Mouse (Mus musculus): ENCODE data around the gene Dcun1d2. TPM values are rescaled to one million over a fixed set of nuclear protein-coding genes. Genes with fewer than 3 reads are reported as not detected.
"Not testable (repeated sequence)": the region's sequence is repeated elsewhere in the genome, so short reads cannot be mapped to it uniquely, and the experiment has no call there.

Dcun1d2 gene
- 20.6 and 23.6 TPM in 2 replicates for polyA plus RNA-seq (2014; fragmentation: Nextera tagmentation; extraction: Ambion mirVana)

DNA sequence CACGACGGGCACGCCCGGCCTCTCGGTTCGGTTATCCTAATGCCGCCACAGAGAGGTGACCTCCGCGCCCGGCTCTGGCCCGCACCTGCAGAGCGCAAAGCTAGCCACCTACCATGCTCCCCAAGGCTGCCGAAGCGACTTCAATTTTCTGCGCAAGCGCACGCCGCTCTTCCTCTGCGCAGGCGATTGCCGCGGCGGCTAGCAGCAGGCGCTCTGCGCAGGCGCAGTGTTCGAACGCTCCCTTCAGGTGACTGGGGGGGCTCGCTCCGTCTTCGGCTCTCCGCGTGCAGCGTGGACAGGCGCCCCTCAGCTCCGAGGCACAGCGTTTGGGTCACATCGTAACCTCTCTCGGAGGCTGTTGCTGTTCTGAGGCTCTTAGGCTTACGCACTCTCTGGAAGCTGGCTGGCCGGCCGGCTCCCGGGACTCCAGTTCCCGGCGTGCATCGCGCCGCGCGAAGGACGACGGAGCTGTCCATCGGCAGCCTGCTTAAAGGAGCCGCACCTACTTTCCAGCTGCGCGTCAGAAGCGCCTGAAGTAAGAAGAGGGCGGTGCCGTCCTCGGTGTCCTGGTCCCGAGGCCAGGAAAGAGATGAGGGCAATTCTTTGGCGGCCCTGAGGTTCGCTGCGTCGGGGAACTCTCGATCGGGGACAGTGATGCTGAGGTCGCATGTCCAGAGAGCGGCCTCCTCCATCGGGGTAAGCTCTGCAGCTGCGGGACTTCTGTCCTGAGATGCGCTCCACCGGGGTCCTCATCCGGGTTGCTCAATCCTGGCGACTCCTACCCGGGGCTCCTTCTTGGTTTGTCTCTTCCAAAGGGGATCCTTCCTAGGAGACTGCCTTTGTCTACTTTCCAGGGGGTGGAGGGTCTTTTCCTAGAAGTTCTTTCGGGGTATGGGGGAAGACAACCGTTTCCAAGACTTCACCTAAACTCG lies at the start of gene Dcun1d2, which contains the start of gene Tmco3:
Gene Dcun1d2, minus strand, starts transcription at position 440 of the 932 bp plus-strand sequence.
Gene Tmco3, plus strand, starts transcription at position 499 of the 932 bp plus-strand sequence.
- Histone ChIP-seq H3K9me3 (ENCODE audit: control insufficient read depth, low read depth, low read length) (no peaks in the 10 kb centered on the region), H3K4me2 (replicated peaks; ENCODE audit: low read depth, low read length) (peak within 1 kb of the TSS; percentile 86), H3K27ac (ENCODE audit: low read length) (peak within 1 kb of the TSS; percentile 90), H3K4me1 (ENCODE audit: control insufficient read depth, insufficient read depth, low read length) (peaks cover 16% of the 10 kb centered on the region), H3K36me3 (ENCODE audit: control insufficient read depth, insufficient read depth, low read length) (peaks cover 4% of the 10 kb centered on the region; the same call in 1 of the 2 replicates), H3K27me3 (ENCODE audit: control insufficient read depth, insufficient read depth, low read length) (no peaks in the 10 kb centered on the region), H3K4me3 (ENCODE audit: low read depth, low read length) (peak within 1 kb of the TSS; percentile 77), H3K9ac (replicated peaks; ENCODE audit: low read depth, low read length) (peak within 1 kb of the TSS; percentile 81)
- under 1% methylated on average over 79 of the region's 79 CpGs for WGBS
- ATAC-seq (ENCODE audit: insufficient number of reproducible peaks, insufficient read depth, low FRiP score, low read depth): peak; percentile 92

GRCm38 (mm10) chr8:13337678-13338077 lies 49.7 kb upstream of the Dcun1d2 start:
- ATAC-seq (ENCODE audit: insufficient number of reproducible peaks, insufficient read depth, low FRiP score, low read depth): no peak
- H3K36me3 ChIP-seq (ENCODE audit: control insufficient read depth, insufficient read depth, low read length): peaks cover 25% of the 10 kb centered on the region
- no peak overlapping the region for H3K4me3 ChIP-seq (ENCODE audit: low read depth, low read length)
- H3K27me3 ChIP-seq (ENCODE audit: control insufficient read depth, insufficient read depth, low read length): no peaks in the 10 kb centered on the region
- H3K9me3 ChIP-seq (ENCODE audit: control insufficient read depth, low read depth, low read length): no peaks in the 10 kb centered on the region
- WGBS: 63% methylated on average over 3 of the region's 3 CpGs
- peak overlapping the region; percentile 35; the same call in 1 of the 2 replicates for H3K27ac ChIP-seq (ENCODE audit: low read length)
- H3K4me1 ChIP-seq (ENCODE audit: control insufficient read depth, insufficient read depth, low read length): peaks cover 16% of the 10 kb centered on the region; the same call in 1 of the 2 replicates
- peak overlapping the region; percentile 46 for H3K4me2 ChIP-seq (replicated peaks; ENCODE audit: low read depth, low read length)
- no peak overlapping the region; the same call in 1 of the 2 replicates for H3K9ac ChIP-seq (replicated peaks; ENCODE audit: low read depth, low read length)

DNA sequence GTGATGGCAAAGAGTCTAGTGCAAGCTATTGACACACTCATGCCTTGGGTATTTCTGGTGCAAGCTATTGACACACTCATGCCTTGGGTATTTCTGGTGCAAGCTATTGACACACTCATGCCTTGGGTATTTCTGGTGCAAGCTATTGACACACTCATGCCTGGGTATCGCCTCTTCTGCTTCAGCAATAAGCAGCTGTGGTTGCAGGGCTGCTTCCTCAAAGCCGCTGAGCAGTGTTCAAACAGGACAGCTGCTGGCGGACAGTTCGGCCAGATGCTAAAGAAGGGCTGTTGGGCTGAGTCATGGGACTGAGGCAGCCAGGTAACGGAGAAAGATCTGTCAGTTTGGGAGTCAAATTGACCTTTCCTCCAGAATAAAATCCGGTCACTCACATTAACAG lies 49.3 kb upstream of the Dcun1d2 start:
- not testable (repeated sequence) for H3K27me3 ChIP-seq (ENCODE audit: control insufficient read depth, insufficient read depth, low read length); H3K4me3 ChIP-seq (ENCODE audit: low read depth, low read length); H3K9ac ChIP-seq (replicated peaks; ENCODE audit: low read depth, low read length); ATAC-seq (ENCODE audit: insufficient number of reproducible peaks, insufficient read depth, low FRiP score, low read depth); H3K4me2 ChIP-seq (replicated peaks; ENCODE audit: low read depth, low read length); H3K9me3 ChIP-seq (ENCODE audit: control insufficient read depth, low read depth, low read length)
- Histone ChIP-seq H3K4me1 (ENCODE audit: control insufficient read depth, insufficient read depth, low read length) (peaks cover 16% of the 10 kb centered on the region; the same call in 1 of the 2 replicates), H3K27ac (ENCODE audit: low read length) (peak overlapping the region; percentile 35; the same call in 1 of the 2 replicates), H3K36me3 (ENCODE audit: control insufficient read depth, insufficient read depth, low read length) (peaks cover 21% of the 10 kb centered on the region)
- 62% methylated on average over 6 of the region's 6 CpGs for WGBS

GRCm38 (mm10) chr8:13334671-13335070 lies 46.7 kb upstream of the Dcun1d2 start:
- Histone ChIP-seq H3K9me3 (ENCODE audit: control insufficient read depth, low read depth, low read length) (no peaks in the 10 kb centered on the region), H3K27ac (ENCODE audit: low read length) (no peak overlapping the region), H3K4me2 (replicated peaks; ENCODE audit: low read depth, low read length) (no peak overlapping the region), H3K36me3 (ENCODE audit: control insufficient read depth, insufficient read depth, low read length) (no peaks in the 10 kb centered on the region), H3K4me3 (ENCODE audit: low read depth, low read length) (no peak overlapping the region), H3K4me1 (ENCODE audit: control insufficient read depth, insufficient read depth, low read length) (peaks cover 6% of the 10 kb centered on the region; the same call in 1 of the 2 replicates), H3K27me3 (ENCODE audit: control insufficient read depth, insufficient read depth, low read length) (no peaks in the 10 kb centered on the region), H3K9ac (replicated peaks; ENCODE audit: low read depth, low read length) (no peak overlapping the region)
- WGBS: 48% methylated on average over 1 of the region's 1 CpGs
- no peak for ATAC-seq (ENCODE audit: insufficient number of reproducible peaks, insufficient read depth, low FRiP score, low read depth)

GRCm38 (mm10) chr8:13326598-13326997 lies 38.7 kb upstream of the Dcun1d2 start:
- no peaks in the 10 kb centered on the region for H3K4me1 ChIP-seq (ENCODE audit: control insufficient read depth, insufficient read depth, low read length)
- ATAC-seq (ENCODE audit: insufficient number of reproducible peaks, insufficient read depth, low FRiP score, low read depth): no peak
- no peak overlapping the region for H3K27ac ChIP-seq (ENCODE audit: low read length)
- 36% methylated on average over 5 of the region's 5 CpGs for WGBS
- H3K36me3 ChIP-seq (ENCODE audit: control insufficient read depth, insufficient read depth, low read length): no peaks in the 10 kb centered on the region; the same call in 1 of the 2 replicates
- no peaks in the 10 kb centered on the region for H3K9me3 ChIP-seq (ENCODE audit: control insufficient read depth, low read depth, low read length)
- H3K27me3 ChIP-seq (ENCODE audit: control insufficient read depth, insufficient read depth, low read length): no peaks in the 10 kb centered on the region
- no peak overlapping the region for H3K4me2 ChIP-seq (replicated peaks; ENCODE audit: low read depth, low read length)
- no peak overlapping the region for H3K9ac ChIP-seq (replicated peaks; ENCODE audit: low read depth, low read length)
- no peak overlapping the region for H3K4me3 ChIP-seq (ENCODE audit: low read depth, low read length)

- ATAC-seq (ENCODE audit: insufficient number of reproducible peaks, insufficient read depth, low FRiP score, low read depth): no peak
- 94% methylated on average over 10 of the region's 10 CpGs for WGBS
- H3K36me3 ChIP-seq (ENCODE audit: control insufficient read depth, insufficient read depth, low read length): peaks cover 7% of the 10 kb centered on the region; the same call in 1 of the 2 replicates
Measured at GRCm38 (mm10) chr8:13316671-13317070, 28.7 kb upstream of the Dcun1d2 start.

GRCm38 (mm10) chr8:13314922-13315321 lies 27.0 kb upstream of the Dcun1d2 start:
- no peaks in the 10 kb centered on the region for H3K4me1 ChIP-seq (ENCODE audit: control insufficient read depth, insufficient read depth, low read length)
- ATAC-seq (ENCODE audit: insufficient number of reproducible peaks, insufficient read depth, low FRiP score, low read depth): no peak
- no peak overlapping the region for H3K9ac ChIP-seq (replicated peaks; ENCODE audit: low read depth, low read length)
- H3K27ac ChIP-seq (ENCODE audit: low read length): no peak overlapping the region
- H3K4me2 ChIP-seq (replicated peaks; ENCODE audit: low read depth, low read length): no peak overlapping the region
- WGBS: 84% methylated on average over 3 of the region's 3 CpGs
- H3K4me3 ChIP-seq (ENCODE audit: low read depth, low read length): no peak overlapping the region
- H3K27me3 ChIP-seq (ENCODE audit: control insufficient read depth, insufficient read depth, low read length): no peaks in the 10 kb centered on the region
- no peaks in the 10 kb centered on the region for H3K9me3 ChIP-seq (ENCODE audit: control insufficient read depth, low read depth, low read length)
- peaks cover 10% of the 10 kb centered on the region for H3K36me3 ChIP-seq (ENCODE audit: control insufficient read depth, insufficient read depth, low read length)

More at GRCm38 (mm10) chr8:13316671-13317070, 28.7 kb upstream of the Dcun1d2 start:
- Histone ChIP-seq H3K9me3 (ENCODE audit: control insufficient read depth, low read depth, low read length) (no peaks in the 10 kb centered on the region), H3K9ac (replicated peaks; ENCODE audit: low read depth, low read length) (no peak overlapping the region), H3K27ac (ENCODE audit: low read length) (no peak overlapping the region), H3K4me3 (ENCODE audit: low read depth, low read length) (no peak overlapping the region), H3K4me2 (replicated peaks; ENCODE audit: low read depth, low read length) (no peak overlapping the region), H3K27me3 (ENCODE audit: control insufficient read depth, insufficient read depth, low read length) (no peaks in the 10 kb centered on the region), H3K4me1 (ENCODE audit: control insufficient read depth, insufficient read depth, low read length) (no peaks in the 10 kb centered on the region)

DNA sequence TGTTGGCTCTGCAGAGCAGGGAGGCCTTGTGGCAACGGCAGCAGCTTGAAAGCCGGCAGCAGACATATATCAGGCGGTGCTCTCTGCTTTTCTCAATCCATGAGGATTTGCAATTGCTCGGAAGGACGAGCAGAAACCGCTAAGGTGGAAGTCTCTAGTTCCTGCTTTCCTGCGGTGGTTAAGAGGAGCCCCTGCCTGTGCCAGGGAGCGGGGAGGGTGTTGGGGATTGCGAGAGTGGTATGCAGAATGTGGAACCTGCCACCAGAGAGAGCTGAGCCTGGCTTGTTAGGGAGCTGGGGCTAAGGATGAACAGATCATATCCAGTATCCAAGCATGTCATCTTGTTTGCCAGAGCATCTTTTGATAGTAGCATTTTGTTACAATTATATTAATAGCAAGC lies 19.0 kb upstream of the Dcun1d2 start:
- peaks cover 17% of the 10 kb centered on the region for H3K36me3 ChIP-seq (ENCODE audit: control insufficient read depth, insufficient read depth, low read length)
- H3K4me1 ChIP-seq (ENCODE audit: control insufficient read depth, insufficient read depth, low read length): no peaks in the 10 kb centered on the region
- no peaks in the 10 kb centered on the region for H3K9me3 ChIP-seq (ENCODE audit: control insufficient read depth, low read depth, low read length)
- H3K4me3 ChIP-seq (ENCODE audit: low read depth, low read length): no peak overlapping the region
- H3K4me2 ChIP-seq (replicated peaks; ENCODE audit: low read depth, low read length): no peak overlapping the region
- H3K9ac ChIP-seq (replicated peaks; ENCODE audit: low read depth, low read length): no peak overlapping the region
- ATAC-seq (ENCODE audit: insufficient number of reproducible peaks, insufficient read depth, low FRiP score, low read depth): no peak
- no peak overlapping the region for H3K27ac ChIP-seq (ENCODE audit: low read length)
- H3K27me3 ChIP-seq (ENCODE audit: control insufficient read depth, insufficient read depth, low read length): no peaks in the 10 kb centered on the region
- 74% methylated on average over 9 of the region's 9 CpGs for WGBS
